Mouse (Mus musculus) right cerebral cortex, postnatal 10 days (tissue): ENCODE measurements around the gene Ank3.
A peak's percentile ranks its signal among the peaks of the same experiment; 100 is the strongest.

Source experiments
- DNase-seq, 2 experiments: peaks; one replicate each; pipeline ENCODE4 v3.0.0; 2021; ENCODE audit warnings: low spot score in 2 of 2

Ank3 gene

GRCm38 (mm10) chr10:69832241-69832640, 433.7 kb downstream of the Ank3 start:
- DNase-seq: no peak

GRCm38 (mm10) chr10:69832822-69833221, 434.2 kb downstream of the Ank3 start:
- no peak for DNase-seq

- no peak for DNase-seq
These were observed 436.1 kb downstream of the Ank3 start for GRCm38 (mm10) chr10:69834700-69835099.

- DNase-seq: peak in 1 of 2 experiments; percentile 52
These were observed 447.2 kb downstream of the Ank3 start for GRCm38 (mm10) chr10:69845749-69846148.

GRCm38 (mm10) chr10:69852366-69853091, 454.0 kb downstream of the Ank3 start:
- DNase-seq: no peak

- peak in 1 of 2 experiments; percentile 66 for DNase-seq
These were observed 456.1 kb downstream of the Ank3 start for GRCm38 (mm10) chr10:69854587-69855185.

- no peak for DNase-seq
These were observed 459.4 kb downstream of the Ank3 start for GRCm38 (mm10) chr10:69858011-69858410.

GRCm38 (mm10) chr10:69858897-69859605, 460.5 kb downstream of the Ank3 start:
- peak; percentile 75 to 90 for DNase-seq

- DNase-seq: no peak
These were observed 461.4 kb downstream of the Ank3 start for GRCm38 (mm10) chr10:69859848-69860479.

GRCm38 (mm10) chr10:69862829-69863228, 464.3 kb downstream of the Ank3 start:
- no peak for DNase-seq

- peak; percentile 77 to 85 for DNase-seq
These were observed 471.8 kb downstream of the Ank3 start for GRCm38 (mm10) chr10:69870348-69870747.

- no peak for DNase-seq
These were observed 472.4 kb downstream of the Ank3 start for GRCm38 (mm10) chr10:69870947-69871346.

- no peak for DNase-seq
These were observed 473.7 kb downstream of the Ank3 start for GRCm38 (mm10) chr10:69872182-69872741.

GRCm38 (mm10) chr10:69872892-69873291, 474.3 kb downstream of the Ank3 start:
- DNase-seq: no peak

- DNase-seq: peak; percentile 65 to 67
These were observed 476.2 kb downstream of the Ank3 start for GRCm38 (mm10) chr10:69874806-69875205.

GRCm38 (mm10) chr10:69883935-69884680, 485.5 kb downstream of the Ank3 start:
- DNase-seq: peak in 1 of 2 experiments; percentile 11

GRCm38 (mm10) chr10:69888399-69888798, 489.8 kb downstream of the Ank3 start:
- no peak for DNase-seq

- peak in 1 of 2 experiments; percentile 63 for DNase-seq
These were observed 491.2 kb downstream of the Ank3 start for GRCm38 (mm10) chr10:69889779-69890178.

- no peak for DNase-seq
These were observed 491.9 kb downstream of the Ank3 start for GRCm38 (mm10) chr10:69890389-69890985.

- DNase-seq: no peak
These were observed 493.6 kb downstream of the Ank3 start for GRCm38 (mm10) chr10:69892162-69892561.

GRCm38 (mm10) chr10:69895606-69896005, 497.0 kb downstream of the Ank3 start:
- DNase-seq: no peak
